Mouse (Mus musculus) lung, postnatal 14 days (tissue): ENCODE measurements around the gene Ift88.
A peak's percentile ranks its signal among the peaks of the same experiment; 100 is the strongest.

ENCODE experiments used
- DNase-seq: peaks from one replicate; pipeline ENCODE4 v3.0.0; 2021

Ift88 gene

GRCm38 (mm10) chr14:57423432-57424211 lies at the start of gene Ift88:
Ift88 (plus strand) TSS chr14:57424062.
- DNase-seq: peak; percentile 92

GRCm38 (mm10) chr14:57375205-57375604 lies 48.7 kb upstream of the Ift88 start:
- DNase-seq: no peak

DNA sequence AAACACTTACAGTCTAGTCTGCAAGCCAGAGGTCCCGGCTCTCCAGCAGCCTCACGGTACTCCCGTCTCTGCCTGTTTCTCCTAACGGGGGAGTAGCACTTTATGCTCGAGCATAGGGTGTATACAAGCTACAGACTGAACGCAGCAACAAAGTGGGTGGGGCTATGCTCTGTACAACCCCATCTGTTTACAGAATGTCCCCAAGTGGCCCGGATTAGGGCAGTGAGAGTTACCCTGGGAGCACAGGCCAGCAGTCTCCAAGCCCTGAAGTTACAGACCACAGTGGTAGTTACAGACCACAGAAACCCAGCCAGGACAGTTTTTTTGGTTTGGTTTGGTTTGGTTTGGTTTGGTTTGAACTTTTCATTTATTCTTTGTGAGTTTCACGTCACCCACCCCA lies 47.8 kb upstream of the Ift88 start:
- no peak for DNase-seq

DNA sequence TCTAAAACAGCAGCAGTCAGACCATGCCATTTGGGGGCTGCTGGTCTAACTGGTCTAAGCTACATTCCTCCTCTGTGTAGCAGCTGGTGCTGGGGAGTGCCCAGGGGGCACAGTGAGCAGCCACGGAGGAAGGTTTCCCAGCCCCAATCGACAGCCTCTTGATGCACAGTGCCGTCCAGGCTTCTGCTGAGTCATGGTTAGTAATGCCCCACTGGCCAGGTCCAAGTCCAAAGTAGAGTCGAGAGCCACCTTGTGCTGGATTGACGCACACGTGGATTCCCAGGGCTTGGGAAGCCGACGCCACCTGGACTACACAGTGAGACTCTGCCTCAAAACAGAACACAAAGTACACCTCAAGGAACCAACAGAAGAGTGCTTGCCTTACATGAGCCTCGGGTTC lies 46.9 kb upstream of the Ift88 start:
- no peak for DNase-seq

DNA sequence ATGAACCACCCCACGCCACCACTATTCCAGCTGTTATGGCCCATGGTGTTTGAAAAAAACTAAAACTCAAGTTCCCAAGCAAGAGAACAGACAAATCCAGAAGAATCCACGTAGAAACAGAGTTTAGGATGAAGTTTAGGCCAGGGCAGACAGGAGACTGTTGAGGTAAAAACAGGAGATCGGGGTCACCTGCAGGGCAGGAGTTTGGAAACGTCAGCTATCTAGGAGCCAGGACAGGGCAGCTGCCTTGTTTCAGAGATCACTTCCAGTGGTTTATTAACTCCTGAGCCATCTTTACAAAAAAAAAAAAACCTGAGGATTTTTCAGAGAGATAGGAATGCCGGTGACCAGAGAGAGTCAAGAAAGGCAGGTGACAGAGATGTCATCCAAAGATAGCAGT lies 46.3 kb upstream of the Ift88 start:
- no peak for DNase-seq

- no peak for DNase-seq
Observed at GRCm38 (mm10) chr14:57385667-57386066, 38.2 kb upstream of the Ift88 start.

GRCm38 (mm10) chr14:57386758-57387561 lies 36.9 kb upstream of the Ift88 start:
- no peak for DNase-seq

DNA sequence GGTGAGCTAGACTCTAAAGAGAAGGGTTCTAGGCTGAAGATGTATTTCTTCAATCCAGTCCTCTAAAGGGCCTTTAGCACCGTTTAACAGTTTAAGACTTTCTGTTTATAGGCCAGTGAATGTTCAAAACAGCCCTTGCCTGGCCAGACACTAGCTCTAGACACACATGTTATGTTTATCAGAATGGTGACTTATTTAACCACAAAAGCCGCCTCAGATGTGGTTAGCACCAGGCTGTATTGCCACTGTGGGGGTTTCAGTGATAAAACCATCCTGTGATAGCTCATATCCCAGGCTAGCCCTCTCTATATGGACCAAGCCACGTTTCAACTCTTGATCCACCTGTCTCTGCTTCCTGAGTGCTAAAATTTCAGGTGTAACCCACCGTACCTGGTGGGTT lies 32.2 kb upstream of the Ift88 start:
- no peak for DNase-seq

DNA sequence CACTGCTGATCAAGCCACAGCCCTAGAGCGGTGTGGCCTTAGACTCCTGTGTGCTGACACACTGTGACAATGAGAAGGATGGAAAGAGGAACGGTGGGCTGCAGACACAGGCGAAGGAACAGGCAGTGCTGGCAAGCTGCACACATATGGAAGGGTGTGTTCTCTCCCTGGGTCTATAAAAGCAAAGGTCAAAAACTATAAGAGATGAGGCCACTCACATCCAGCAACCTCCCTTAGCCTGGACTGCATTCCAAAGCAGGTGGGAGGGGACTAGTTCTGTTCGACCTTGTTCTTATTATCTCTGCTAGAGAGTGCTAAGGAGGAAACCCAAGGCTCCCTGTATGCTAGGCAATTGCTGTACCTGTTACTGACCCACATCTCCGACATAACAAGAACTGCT lies 31.6 kb upstream of the Ift88 start:
- no peak for DNase-seq

- DNase-seq: no peak
Observed at GRCm38 (mm10) chr14:57395470-57395869, 28.4 kb upstream of the Ift88 start.

- no peak for DNase-seq
Observed at GRCm38 (mm10) chr14:57397221-57397620, 26.6 kb upstream of the Ift88 start.

DNA sequence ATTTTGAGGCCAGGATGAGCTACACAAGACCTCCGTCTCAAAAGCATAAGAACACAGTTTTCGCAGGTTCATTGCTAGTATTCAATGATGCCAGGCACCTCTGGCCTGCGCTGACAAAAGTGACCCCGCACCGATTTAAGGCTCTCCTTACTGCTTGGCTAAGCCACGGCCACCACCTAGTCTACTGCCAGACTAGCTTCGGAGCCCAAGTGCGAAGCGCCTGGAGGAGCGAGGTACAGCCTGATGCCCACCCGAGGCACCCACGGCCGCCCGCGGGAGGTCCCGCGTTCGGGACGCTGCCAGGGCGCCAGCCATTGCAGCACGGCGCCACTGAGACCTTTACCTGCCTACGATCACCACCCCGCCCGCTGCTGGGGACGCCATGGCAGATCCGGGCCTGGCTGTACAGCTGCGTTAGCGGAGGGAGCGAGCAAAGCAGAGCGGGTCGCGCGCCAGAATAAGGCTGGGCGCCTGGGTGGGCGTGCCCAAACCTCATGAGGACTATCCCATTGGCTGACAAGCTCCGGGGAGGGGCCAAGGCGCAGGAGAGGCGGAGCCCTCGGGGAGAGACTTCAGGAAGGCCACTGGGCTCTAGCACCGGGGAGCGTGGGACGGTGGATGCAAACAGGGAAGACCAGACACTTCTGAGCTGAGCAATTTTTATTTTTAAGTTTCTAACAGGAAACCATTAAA lies 25.7 kb upstream of the Ift88 start, which contains the start of gene Cryl1:
Cryl1 (minus strand) TSS at position 465 of the 693 bp plus-strand sequence.
- peak; percentile 97 for DNase-seq

- DNase-seq: peak; percentile 37
Observed at GRCm38 (mm10) chr14:57398813-57399427, 24.9 kb upstream of the Ift88 start.

- no peak for DNase-seq
Observed at GRCm38 (mm10) chr14:57402815-57403214, 21.0 kb upstream of the Ift88 start.

GRCm38 (mm10) chr14:57407039-57407987 lies 16.5 kb upstream of the Ift88 start:
- DNase-seq: peak; percentile 71

DNA sequence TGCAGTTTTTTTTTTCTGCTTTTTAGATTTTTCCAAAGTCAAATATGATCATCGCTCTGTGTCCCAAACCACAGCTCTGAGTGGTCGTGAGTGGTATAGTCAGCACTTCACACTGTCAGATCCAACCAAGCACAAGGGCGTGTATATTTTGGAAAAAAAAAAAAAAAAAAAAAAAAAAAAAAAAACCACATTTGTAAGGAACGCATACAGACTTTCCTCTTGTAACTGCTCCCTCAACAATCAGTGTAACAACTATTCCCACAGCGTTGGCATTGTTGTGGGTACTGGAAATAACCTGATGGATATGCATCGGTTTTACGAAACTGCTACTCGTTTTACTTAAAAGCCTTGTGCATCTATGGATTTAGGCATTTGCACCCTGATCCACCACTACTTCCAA lies 15.8 kb upstream of the Ift88 start:
- no peak for DNase-seq

DNA sequence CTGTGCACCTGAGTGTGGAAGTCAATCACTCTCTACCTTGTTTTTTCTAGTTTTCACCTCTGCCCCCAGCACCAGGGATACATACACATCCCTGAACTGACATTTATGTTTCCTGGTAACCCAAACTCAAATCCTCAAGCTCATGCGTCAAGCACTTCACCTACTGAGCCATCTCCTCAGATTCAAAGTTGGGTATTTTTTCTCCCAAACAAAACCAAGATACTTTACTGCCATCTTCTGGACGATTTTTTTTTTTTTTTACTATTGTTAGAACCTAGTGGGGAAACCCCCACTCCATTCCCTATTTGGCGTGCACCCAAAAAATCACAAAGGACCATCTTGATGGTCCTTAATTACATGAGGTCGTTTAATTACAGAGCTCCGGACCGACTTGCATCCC lies 14.8 kb upstream of the Ift88 start:
- no peak for DNase-seq

DNA sequence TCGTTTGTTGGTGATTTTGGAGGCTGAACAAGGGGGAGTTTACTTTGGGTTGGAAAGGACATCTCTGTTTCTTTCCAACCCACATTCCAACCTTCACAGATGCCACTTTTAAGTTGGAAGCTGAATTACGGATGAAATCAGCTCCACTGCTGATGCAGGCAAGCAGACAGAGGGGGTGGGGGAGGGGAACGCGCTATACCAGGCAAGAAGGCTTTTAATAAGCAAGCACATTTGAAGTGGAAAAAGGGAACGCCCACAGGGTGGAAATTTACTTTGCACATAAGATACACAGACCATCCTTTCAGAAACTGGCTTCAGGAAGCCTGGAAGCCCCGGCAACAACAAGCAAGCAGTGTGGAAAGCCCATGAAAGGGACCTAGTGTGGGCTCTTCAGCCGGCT lies 11.7 kb upstream of the Ift88 start:
- no peak for DNase-seq

DNA sequence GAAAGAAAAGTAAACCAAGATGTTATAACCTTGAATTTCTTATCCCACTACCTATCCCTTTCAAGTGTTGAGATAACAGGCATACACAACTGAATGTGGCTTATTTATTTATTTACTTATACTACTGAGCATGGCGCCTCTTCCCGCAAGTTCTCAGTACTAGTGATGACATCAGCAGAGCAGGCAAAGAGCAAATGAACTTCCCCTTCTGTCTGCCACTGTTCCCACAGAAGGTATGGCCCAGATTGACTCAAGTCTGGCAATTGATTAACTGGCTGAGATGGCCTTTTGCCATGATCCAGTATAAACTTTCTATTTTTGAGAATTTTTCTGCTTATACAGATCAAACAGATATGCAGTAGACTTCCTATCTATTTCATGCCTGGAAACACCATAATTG lies 6.7 kb upstream of the Ift88 start:
- DNase-seq: no peak

GRCm38 (mm10) chr14:57424212-57424561 lies 325 bp downstream of the Ift88 start:
- DNase-seq: no peak

- DNase-seq: no peak
Observed at GRCm38 (mm10) chr14:57430451-57430850, 6.6 kb downstream of the Ift88 start.

GRCm38 (mm10) chr14:57452516-57452915 lies 28.7 kb downstream of the Ift88 start:
- DNase-seq: no peak
